Mouse (Mus musculus) olfactory bulb, adult 2 months (tissue): ENCODE results near the gene Gid4.

Experiments used
- CTCF ChIP-seq: fragments of 200-500 bp; IDR thresholded peaks from 2 replicates; pipeline ENCODE4 v1.5.1; 2012; ENCODE audit warnings: low read depth, mild to moderate bottlenecking, low read length, moderate library complexity; ENCODE audit not compliant: insufficient read depth
- POLR2A ChIP-seq: fragments of 200-500 bp; IDR thresholded peaks from 2 replicates; pipeline ENCODE4 v1.6.1; 2012; ENCODE audit warnings: mild to moderate bottlenecking, low read depth, low read length, moderate library complexity; ENCODE audit not compliant: insufficient read depth

- TF ChIP-seq CTCF: no peak
- TF ChIP-seq POLR2A: no peak
Measured at GRCm38 (mm10) chr11:60396546-60396945, 20.4 kb upstream of the Gid4 start.
